ENCODE assay signal across 26 mouse cellular contexts in the genomic region with DNA sequence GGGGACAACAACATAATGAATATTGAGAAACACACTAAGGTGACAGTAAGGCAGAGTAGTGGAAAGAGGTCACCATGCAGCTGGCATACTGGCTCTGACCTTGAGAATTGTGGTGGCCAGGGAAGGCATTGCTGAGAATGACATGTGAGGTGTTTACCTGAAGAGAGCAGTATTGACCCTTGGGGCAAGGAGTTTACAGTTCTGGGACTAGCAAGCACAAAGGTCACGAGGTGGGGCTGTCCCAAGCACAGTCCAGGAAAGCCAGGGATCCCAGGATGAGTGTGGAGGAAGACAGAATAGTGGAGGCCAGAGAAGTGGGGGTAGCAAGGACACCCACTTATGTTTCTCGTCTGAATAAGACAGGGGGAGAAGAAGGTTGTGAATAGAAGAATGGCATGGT. TPM values are rescaled to one million over a fixed set of nuclear protein-coding genes. Genes with fewer than 3 reads are reported as not detected.
DNase-seq lines count a peak whose midpoint lies in the region; ATAC-seq and TF ChIP-seq lines count a peak whose summit lies in the region.
"Had no signal": no experiment of that assay in that cellular context is flagged by ENCODE, and none has a peak within 500 bp of the region (broad histone marks: within the 10 kb centered on the region; RNA-seq: fewer than 3 reads in every experiment).

No protein-coding gene starts in this region.

- H3K79me2 ChIP-seq in liver, adult 2 months (ENCODE audit: control insufficient read depth, insufficient read depth, low read length): peaks cover 20% of the 10 kb centered on the region

- no peaks in the 10 kb centered on the region for H3K9me3 ChIP-seq in kidney, embryonic 16.5 days (ENCODE audit: low read length)
- no peaks in the 10 kb centered on the region for H3K9me3 ChIP-seq in liver, embryonic 11.5 days (ENCODE audit: control insufficient read depth, low read length)
- no peaks in the 10 kb centered on the region for H3K9me3 ChIP-seq in intestine, postnatal 0 days (ENCODE audit: control insufficient read depth)
- H3K9me3 ChIP-seq: embryonic facial prominence, embryonic 13.5 days; hindbrain, embryonic 10.5 days; hindbrain, embryonic 15.5 days; limb, embryonic 13.5 days; midbrain, embryonic 15.5 days had no signal

- WGBS in kidney, embryonic 16.5 days: 35% methylated on average over 2 of the region's 2 CpGs
- 46% methylated on average over 2 of the region's 2 CpGs for WGBS in liver, adult 2 months
- 35% methylated on average over 2 of the region's 2 CpGs for whole genome bisulfite sequencing in liver, embryonic 11.5 days
- WGBS in intestine, postnatal 0 days: 14% methylated on average over 2 of the region's 2 CpGs

- H3K27me3 ChIP-seq in kidney, embryonic 16.5 days (ENCODE audit: insufficient read depth, low read length): no peaks in the 10 kb centered on the region
- H3K27me3 ChIP-seq in liver, adult 2 months (ENCODE audit: control insufficient read depth, insufficient read depth, low read length): no peaks in the 10 kb centered on the region
- H3K27me3 ChIP-seq in liver, embryonic 11.5 days (replicated peaks; ENCODE audit: control insufficient read depth, insufficient read depth, low read length): no peaks in the 10 kb centered on the region; the same call in 1 of the 2 replicates
- H3K27me3 ChIP-seq in intestine, postnatal 0 days (replicated peaks; ENCODE audit: control insufficient read depth, insufficient read depth, low read length): no peaks in the 10 kb centered on the region
- H3K27me3 ChIP-seq: midbrain, embryonic 15.5 days had no signal

- DNase-seq in kidney, adult 18-20 months: peak; percentile 18
- peak; percentile 71 for DNase-seq in liver, adult 2 months (ENCODE audit: extremely low read depth, low read depth, low spot score)
- DNase-seq in liver, embryonic 11.5 days (ENCODE audit: low spot score): no peak
- DNase-seq in embryo, embryonic 9.5 days (ENCODE audit: extremely low spot score): no peak
- DNase-seq in natural killer cell, adult 2 months (ENCODE audit: low spot score in 2 of 2): no peak
- DNase-seq: adrenal gland, postnatal 14 days; cerebellum, adult 11 months; cerebellum, adult 9-11 months; embryo, embryonic 11 days; forebrain, postnatal 0 days; heart, postnatal 14 days; lung, embryonic 14.5 days; lung, postnatal 14 days; right cerebral cortex, postnatal 25 days; thymus, adult 18-20 months; thymus, postnatal 25 days had no signal

- no peak overlapping the region for H3K4me2 ChIP-seq in kidney, embryonic 16.5 days (replicated peaks; ENCODE audit: low read depth, low read length)
- H3K4me2 ChIP-seq in liver, embryonic 11.5 days: no peak overlapping the region
- H3K4me2 ChIP-seq in intestine, postnatal 0 days (replicated peaks; ENCODE audit: low read depth): peak overlapping the region; percentile 27
- H3K4me2 ChIP-seq: embryonic facial prominence, embryonic 13.5 days; hindbrain, embryonic 15.5 days; limb, embryonic 13.5 days; lung, embryonic 14.5 days; midbrain, embryonic 15.5 days had no signal

- ATAC-seq in kidney, embryonic 16.5 days (ENCODE audit: low FRiP score, low TSS enrichment): no peak
- ATAC-seq in liver, embryonic 11.5 days (replicated peaks; ENCODE audit: low FRiP score): no peak
- peak; percentile 71 for ATAC-seq in intestine, postnatal 0 days
- ATAC-seq: forebrain, postnatal 0 days; inflammation-experienced regulatory T-cells, adult 6 months; midbrain, embryonic 15.5 days had no signal

- TF ChIP-seq CTCF in liver, adult 2 months (IDR thresholded peaks at IDR 0.05; ENCODE audit: low read depth, low read length): no peak
- TF ChIP-seq CTCF in intestine, postnatal 0 days (IDR thresholded peaks at IDR 0.05; ENCODE audit: low read depth): peak; percentile 65

- no peaks in the 10 kb centered on the region for H3K36me3 ChIP-seq in kidney, embryonic 16.5 days (ENCODE audit: insufficient read depth, low read length)
- H3K36me3 ChIP-seq in liver, adult 2 months (ENCODE audit: control insufficient read depth, insufficient read depth, low read length): no peaks in the 10 kb centered on the region
- H3K36me3 ChIP-seq in liver, embryonic 11.5 days (ENCODE audit: control insufficient read depth, insufficient read depth, low read length): no peaks in the 10 kb centered on the region
- H3K36me3 ChIP-seq in intestine, postnatal 0 days (ENCODE audit: control insufficient read depth, insufficient read depth): 0 out of 2 replicates have a peak, but pooled peaks cover 4% of the 10 kb centered on the region
- H3K36me3 ChIP-seq: embryonic facial prominence, embryonic 13.5 days; hindbrain, embryonic 10.5 days; hindbrain, embryonic 15.5 days; limb, embryonic 13.5 days; midbrain, embryonic 15.5 days had no signal

- H3K9ac ChIP-seq in kidney, embryonic 16.5 days (replicated peaks; ENCODE audit: low read length): no peak overlapping the region
- H3K9ac ChIP-seq in liver, adult 2 months (ENCODE audit: low read depth, low read length): no peak overlapping the region
- no peak overlapping the region for H3K9ac ChIP-seq in liver, embryonic 11.5 days (ENCODE audit: low read depth, low read length)
- H3K9ac ChIP-seq in intestine, postnatal 0 days (ENCODE audit: low read depth, low read length): no peak overlapping the region
- H3K9ac ChIP-seq: embryonic facial prominence, embryonic 13.5 days; forebrain, postnatal 0 days; hindbrain, embryonic 15.5 days; limb, embryonic 13.5 days; liver, embryonic 14.5 days; lung, embryonic 14.5 days; midbrain, embryonic 15.5 days had no signal

- H3K4me3 ChIP-seq in kidney, embryonic 16.5 days (ENCODE audit: low read length): no peak overlapping the region
- no peak overlapping the region for H3K4me3 ChIP-seq in liver, adult 2 months (ENCODE audit: insufficient read depth, low read depth, low read length)
- no peak overlapping the region for H3K4me3 ChIP-seq in liver, embryonic 11.5 days (ENCODE audit: low read depth, low read length)
- H3K4me3 ChIP-seq in intestine, postnatal 0 days (ENCODE audit: low read depth, low read length): no peak overlapping the region
- H3K4me3 ChIP-seq: embryonic facial prominence, embryonic 13.5 days; hindbrain, embryonic 10.5 days; hindbrain, embryonic 15.5 days; layer of hippocampus, adult 2 months; limb, embryonic 13.5 days; midbrain, embryonic 15.5 days had no signal

- TF ChIP-seq POLR2A in liver, adult 2 months (IDR thresholded peaks at IDR 0.05; ENCODE audit: extremely low read depth, insufficient read depth, low read length): no peak

- H3K27ac ChIP-seq in kidney, embryonic 16.5 days (ENCODE audit: low read length): no peak overlapping the region
- no peak overlapping the region for H3K27ac ChIP-seq in liver, adult 2 months (replicated peaks; ENCODE audit: insufficient read depth, low read depth, low read length)
- no peak overlapping the region for H3K27ac ChIP-seq in liver, embryonic 11.5 days (ENCODE audit: low read depth, low read length)
- no peak overlapping the region for H3K27ac ChIP-seq in intestine, postnatal 0 days (ENCODE audit: low read depth, low read length)
- H3K27ac ChIP-seq: embryonic facial prominence, embryonic 13.5 days; hindbrain, embryonic 10.5 days; hindbrain, embryonic 15.5 days; layer of hippocampus, adult 2 months; limb, embryonic 13.5 days; liver, embryonic 14.5 days; midbrain, embryonic 15.5 days had no signal

- no peaks in the 10 kb centered on the region for H3K4me1 ChIP-seq in kidney, embryonic 16.5 days (ENCODE audit: insufficient read depth, low read length)
- H3K4me1 ChIP-seq in liver, adult 2 months (ENCODE audit: control insufficient read depth, insufficient read depth, low read length): peaks cover 15% of the 10 kb centered on the region
- no peaks in the 10 kb centered on the region for H3K4me1 ChIP-seq in liver, embryonic 11.5 days (replicated peaks; ENCODE audit: control insufficient read depth, insufficient read depth, low read length)
- H3K4me1 ChIP-seq in intestine, postnatal 0 days (replicated peaks; ENCODE audit: control insufficient read depth, insufficient read depth, low read length): no peaks in the 10 kb centered on the region; the same call in 1 of the 2 replicates
- H3K4me1 ChIP-seq: embryonic facial prominence, embryonic 13.5 days; hindbrain, embryonic 10.5 days; hindbrain, embryonic 15.5 days; midbrain, embryonic 15.5 days had no signal

RNA-seq across cellular contexts. Expression of a gene that starts 14.8 kb away (rescaled TPM):
- polyA plus RNA-seq in kidney, embryonic 16.5 days (2015; fragmentation: Nextera tagmentation; extraction: Ambion mirVana): 20.1 and 20.5 TPM in 2 replicates
- total RNA-seq in liver, adult 2 months (2014; rRNA removed): 27.0 and 27.8 TPM in 2 replicates
- 10.9 and 11.3 TPM in 2 replicates for polyA plus RNA-seq in liver, adult 2 months (2012; rRNA removed)
- polyA plus RNA-seq in liver, embryonic 11.5 days (2014; fragmentation: Nextera tagmentation; extraction: Ambion mirVana): 6.1 and 7.9 TPM in 2 replicates
- polyA plus RNA-seq in intestine, postnatal 0 days (2015; fragmentation: Nextera tagmentation; extraction: Ambion mirVana): 43.3 and 47.8 TPM in 2 replicates

RNA-seq across cellular contexts. Expression of a gene that starts 58.8 kb away (rescaled TPM):
- 6.3 and 7.6 TPM in 2 replicates for polyA plus RNA-seq in kidney, embryonic 16.5 days (2015; fragmentation: Nextera tagmentation; extraction: Ambion mirVana)
- total RNA-seq in liver, adult 2 months (2014; rRNA removed): 0.09 TPM in 1 of 2 replicates, not detected in the other
- polyA plus RNA-seq in liver, adult 2 months (2012; rRNA removed): 0.07 TPM in 1 of 2 replicates, not detected in the other
- 27.1 and 28.6 TPM in 2 replicates for polyA plus RNA-seq in liver, embryonic 11.5 days (2014; fragmentation: Nextera tagmentation; extraction: Ambion mirVana)
- polyA plus RNA-seq in intestine, postnatal 0 days (2015; fragmentation: Nextera tagmentation; extraction: Ambion mirVana): 4.7 and 5.2 TPM in 2 replicates

Comparison
In these comparisons a context has a peak if more than half of its experiments do, and no peak if none do; other contexts are left out.
1. DNase-seq: peak in kidney, adult 18-20 months (single experiment) and liver, adult 2 months (single experiment); none in liver, embryonic 11.5 days (single experiment), embryo, embryonic 9.5 days (single experiment) and natural killer cell, adult 2 months (0 of 2).